Mouse (Mus musculus) adrenal gland, postnatal 4 days (tissue): ENCODE measurements around the gene Sytl2. TPM values are rescaled to one million over a fixed set of nuclear protein-coding genes. Genes with fewer than 3 reads are reported as not detected.
A peak's percentile ranks its signal among the peaks of the same experiment; 100 is the strongest.

Experiments used
- DNase-seq, 2 experiments: peaks; one replicate each; pipeline ENCODE4 v3.0.0; 2021 to 2022; ENCODE audit warnings: low spot score in 2 of 2, mixed read lengths in 2 of 2
- total RNA-seq, 2 experiments: library from RNA; stranded (reverse); gene quantifications; 2 replicates each; pipeline ENCODE4 v1.2.3; 2021

Sytl2 gene
- total RNA-seq, 2 experiments from 2014 or later = 9.1 to 17.2 TPM

DNA sequence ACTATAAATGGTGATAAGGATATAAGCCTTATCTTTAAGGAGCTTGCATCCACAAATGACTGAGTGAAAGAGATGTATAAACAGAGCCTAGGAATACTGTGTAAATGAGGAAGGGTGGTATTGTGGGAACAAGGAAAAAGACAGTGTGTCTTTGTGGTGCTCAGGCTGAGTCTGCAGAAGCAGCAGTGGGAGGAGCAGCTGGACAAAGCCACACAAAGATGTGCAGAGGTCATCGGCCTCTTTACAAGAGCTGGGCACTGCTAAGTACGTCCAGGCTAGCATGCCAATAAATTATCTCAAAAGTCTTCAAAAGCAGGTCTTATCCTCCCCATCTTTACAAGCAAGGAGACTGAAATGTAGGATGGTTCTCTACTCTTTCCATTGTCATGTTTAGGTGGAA lies 53.9 kb downstream of the Sytl2 start:
- no peak for DNase-seq

DNA sequence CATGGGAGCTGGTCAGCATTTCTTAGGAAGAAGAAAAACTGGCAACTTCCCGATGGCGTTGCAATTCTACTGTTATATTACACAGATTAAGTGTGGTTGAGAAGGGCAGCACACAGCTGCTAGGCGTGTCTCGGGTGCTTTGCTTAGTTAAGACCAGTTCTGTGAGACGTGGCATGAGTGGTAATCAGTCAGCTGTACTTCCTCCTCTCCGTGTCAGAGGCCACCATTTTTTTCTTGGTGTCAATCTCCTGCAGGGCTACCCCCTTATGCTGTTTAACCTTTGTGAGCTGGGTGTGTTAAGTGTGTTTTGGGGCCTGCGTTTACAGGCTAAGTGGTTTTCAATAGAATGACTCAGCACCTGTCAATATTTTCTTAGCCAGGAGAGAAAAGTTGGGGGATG lies 60.7 kb downstream of the Sytl2 start:
- DNase-seq = no peak

DNA sequence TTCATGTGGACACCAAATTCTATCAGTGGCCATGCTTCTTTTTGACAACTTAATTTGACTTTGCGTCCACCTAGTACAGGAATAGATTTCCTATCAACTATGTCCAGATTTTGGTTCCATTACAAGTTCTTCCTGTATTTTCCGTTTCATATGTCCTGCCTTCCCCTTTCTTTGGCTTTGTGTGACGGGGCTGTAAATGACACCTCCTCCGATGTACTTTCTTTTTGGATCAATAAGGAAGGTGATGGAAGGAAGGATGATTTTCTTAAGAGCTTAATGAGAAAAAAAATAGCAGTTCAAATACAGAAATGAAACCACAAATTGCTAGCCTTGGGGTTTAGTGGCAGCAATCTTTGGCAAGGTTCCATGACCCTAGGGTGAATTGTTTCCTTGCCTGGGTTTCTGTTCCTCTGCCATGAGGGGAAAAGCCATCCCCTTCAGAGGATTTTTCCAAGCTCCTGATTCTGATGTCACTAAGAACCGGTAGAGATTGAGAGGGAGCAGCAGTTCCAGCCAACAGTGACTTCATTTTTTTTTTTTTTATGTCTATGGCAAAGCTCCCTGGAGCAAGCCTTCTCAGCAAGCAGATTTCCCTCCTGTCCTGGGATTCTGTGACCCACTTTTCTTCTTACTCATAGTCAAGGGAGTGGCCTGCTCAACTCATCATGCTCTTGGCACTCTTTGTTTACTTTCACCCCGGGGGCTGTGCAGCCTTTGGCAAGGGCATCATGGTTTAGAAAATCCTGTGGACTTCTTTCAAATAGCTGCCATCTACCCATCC lies 68.2 kb downstream of the Sytl2 start:
- no peak for DNase-seq

- DNase-seq = no peak
These were observed 70.8 kb downstream of the Sytl2 start for GRCm38 (mm10) chr7:90372804-90373203.

DNA sequence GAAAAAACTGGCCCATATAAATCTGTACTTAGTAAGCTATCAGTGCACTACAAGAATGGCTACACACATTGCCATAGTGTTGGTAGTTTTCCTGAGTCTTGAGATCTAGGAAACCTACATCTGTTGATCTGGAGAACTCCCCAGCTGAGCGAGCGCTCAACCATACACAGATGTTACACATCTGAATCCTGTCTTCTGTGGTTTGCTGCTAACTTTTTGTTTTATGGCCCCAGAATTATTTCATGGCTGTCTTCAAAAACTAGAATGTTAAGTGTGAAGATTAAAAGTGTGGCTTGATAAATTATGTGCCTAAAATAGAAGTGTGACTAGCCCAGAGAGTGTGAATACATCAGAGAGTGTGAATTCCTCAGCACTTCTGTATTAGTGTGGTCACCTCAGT lies 82.4 kb downstream of the Sytl2 start:
- DNase-seq = no peak

DNA sequence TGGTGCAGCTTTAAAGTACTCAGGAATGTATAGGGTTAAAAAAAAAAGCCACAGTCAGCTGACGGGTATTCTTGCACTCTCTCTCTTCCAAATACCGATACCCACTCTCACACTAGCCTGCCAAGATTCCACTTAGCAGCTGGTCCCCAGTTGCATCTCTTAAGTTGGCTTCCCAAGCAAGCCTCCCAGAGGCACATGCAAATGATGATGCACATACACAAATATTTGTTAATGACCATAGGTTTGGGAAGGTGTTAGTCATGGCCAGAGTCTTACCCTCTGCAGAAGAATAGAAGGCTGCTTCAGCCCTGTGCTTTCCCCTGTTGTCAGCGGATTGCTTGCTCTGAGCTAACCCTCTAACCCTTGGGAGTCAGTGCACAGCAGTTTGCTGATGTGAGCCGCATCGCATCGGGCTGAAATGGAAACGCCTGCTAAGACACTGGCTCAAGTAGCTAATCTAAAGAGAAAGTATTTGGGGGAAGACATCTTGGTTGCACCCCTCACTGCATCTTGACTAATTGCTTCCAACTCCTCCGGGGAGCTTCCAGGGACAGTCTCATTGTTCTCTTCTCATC lies 84.9 kb downstream of the Sytl2 start:
- no peak for DNase-seq

DNA sequence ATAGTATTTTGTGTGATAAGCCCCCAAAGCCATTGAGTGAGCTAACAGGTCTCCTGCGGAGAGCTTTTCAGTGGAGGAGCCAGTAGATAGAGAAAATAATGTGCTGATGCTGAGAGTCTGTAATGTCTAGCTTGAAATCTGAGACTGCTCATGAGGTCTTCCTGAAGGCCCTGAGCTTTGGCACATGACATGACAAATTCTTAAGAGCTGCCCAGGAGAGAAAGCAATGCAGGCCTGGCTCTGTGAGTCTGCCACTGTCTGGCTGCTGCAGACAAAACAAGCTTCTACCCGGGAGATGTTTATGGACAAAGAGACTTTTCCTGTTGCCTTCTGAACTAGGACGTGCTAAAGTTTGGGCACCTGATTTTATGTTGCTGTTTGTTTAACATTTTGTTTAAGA lies 87.7 kb downstream of the Sytl2 start:
- no peak for DNase-seq

GRCm38 (mm10) chr7:90395073-90395472 lies 93.0 kb downstream of the Sytl2 start:
- no peak for DNase-seq

DNA sequence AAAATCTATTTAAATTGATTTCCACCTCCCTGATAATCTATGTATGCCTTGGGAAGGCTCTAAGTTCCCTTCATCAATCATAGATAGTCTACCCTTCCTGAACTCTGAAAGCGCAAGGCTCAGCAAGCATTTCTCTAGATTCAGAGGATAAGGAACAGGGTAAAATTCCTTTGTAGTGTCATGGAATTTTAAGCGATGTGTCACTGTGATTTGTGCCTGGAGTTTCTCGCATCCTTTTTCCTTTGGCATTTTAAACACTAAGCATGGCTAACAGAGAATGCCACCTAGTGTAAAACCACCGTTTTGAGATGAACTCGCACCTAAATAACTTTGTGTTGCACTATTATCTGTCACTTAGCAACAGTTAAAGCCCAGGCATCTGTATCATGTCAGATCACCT lies 93.9 kb downstream of the Sytl2 start:
- no peak for DNase-seq

DNA sequence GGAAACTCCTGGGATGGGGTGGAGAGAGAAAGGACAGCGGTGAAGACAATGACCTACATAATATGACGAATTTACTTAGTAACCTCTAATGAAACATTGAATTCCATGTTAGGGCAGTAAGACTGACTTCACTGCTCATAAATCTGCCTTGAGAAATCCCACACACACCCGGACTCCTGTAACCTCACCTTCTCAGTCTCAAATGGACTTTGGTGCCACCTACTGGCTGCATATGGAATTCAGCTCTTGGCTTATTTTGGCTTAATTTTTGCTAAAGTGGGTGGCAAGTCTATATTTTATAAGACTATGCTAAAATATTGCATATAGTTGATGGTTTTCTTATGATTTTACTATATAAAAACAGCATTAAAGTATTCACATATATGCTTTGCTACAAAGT lies 107.9 kb downstream of the Sytl2 start:
- peak in 1 of 2 experiments; percentile 40 for DNase-seq

DNA sequence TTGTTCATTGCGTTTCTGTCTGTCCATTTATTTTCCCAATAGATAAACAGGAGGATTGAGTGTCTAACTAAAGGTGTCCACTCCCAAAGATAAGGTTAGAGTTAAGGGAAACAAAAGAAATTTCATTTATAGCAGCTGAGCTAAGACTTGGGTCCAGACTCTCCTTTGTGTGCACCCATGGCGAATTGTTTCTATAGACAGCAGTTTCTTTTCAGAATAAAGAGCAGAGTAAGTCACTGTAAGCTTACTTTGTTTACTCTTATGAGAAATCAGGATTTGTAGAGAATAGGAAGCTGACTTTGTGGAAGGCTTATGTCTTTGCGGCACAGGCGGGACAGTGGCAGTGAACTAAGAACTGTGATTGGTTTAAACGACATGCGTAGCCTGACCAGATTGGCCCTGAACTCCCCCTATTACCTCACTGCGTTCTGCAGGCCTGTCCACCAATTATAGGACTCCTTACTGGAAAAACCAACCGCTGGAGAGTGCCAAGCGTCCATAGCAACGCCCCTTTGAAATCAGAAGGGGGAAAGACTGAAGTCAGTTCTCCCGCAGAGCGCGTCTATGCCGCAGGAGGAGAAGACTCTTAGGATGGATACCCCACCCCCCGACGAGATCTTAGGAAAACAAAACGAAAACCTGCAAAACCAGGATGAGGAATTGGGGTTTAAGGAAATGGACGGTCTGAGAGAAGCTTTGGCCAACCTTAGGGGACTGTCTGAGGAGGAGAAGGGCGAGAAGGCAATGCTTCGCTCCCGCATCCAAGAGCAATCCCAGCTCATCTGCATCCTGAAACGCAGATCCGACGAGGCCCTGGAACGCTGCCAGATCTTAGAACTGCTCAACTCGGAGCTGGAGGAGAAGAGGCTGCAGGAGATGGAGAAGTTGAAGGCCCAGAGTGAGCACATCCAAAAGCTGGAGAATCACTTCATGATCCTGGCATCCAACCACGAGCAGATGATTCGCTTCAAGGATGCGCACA lies 124.3 kb downstream of the Sytl2 start, which contains the start of gene Ccdc89:
Gene Ccdc89 (plus strand): TSS at position 558 of the 982 bp plus-strand sequence.
- DNase-seq = peak; percentile 16 to 55

- DNase-seq = no peak
These were observed 125.0 kb downstream of the Sytl2 start for GRCm38 (mm10) chr7:90427006-90427405.

- DNase-seq = no peak
These were observed 130.2 kb downstream of the Sytl2 start for GRCm38 (mm10) chr7:90432221-90432620.

DNA sequence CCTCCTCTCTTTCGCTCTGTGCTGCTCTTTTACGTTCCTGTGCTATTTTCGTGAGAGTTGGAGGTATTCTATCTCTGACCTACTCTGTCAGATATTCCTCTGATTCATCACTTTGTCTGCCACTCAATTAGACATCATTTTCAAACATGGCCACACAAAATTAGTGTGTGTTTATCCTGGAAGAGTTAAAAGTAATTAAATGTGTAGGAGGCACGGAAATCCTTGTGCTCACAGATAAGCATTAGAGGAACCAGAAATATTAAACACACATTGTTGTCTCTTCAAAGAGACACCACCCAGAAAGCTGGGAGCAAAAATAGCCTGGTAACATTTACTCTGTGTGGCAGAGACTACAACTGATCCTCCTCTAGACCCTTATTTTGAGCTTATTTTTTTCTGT lies 138.0 kb downstream of the Sytl2 start:
- DNase-seq = no peak

DNA sequence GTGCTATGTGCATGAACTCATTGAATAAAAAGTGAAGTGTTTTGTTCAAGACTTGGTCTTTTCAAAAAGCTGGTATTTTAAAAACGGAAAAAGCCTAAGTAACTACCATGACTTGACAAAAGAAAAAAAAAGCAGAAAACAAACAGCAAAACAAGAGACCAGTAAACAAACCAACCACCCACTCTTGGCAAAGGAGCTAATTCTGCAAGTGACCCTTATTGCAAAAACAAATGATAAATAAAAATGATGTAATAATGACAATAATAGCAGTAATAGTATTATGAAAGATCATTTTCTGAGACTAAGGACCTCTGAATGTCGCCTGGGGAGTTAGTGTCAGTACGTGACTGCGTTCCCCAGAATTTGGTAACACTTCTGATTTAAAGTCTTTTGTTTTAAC lies 140.0 kb downstream of the Sytl2 start:
- DNase-seq = no peak

DNA sequence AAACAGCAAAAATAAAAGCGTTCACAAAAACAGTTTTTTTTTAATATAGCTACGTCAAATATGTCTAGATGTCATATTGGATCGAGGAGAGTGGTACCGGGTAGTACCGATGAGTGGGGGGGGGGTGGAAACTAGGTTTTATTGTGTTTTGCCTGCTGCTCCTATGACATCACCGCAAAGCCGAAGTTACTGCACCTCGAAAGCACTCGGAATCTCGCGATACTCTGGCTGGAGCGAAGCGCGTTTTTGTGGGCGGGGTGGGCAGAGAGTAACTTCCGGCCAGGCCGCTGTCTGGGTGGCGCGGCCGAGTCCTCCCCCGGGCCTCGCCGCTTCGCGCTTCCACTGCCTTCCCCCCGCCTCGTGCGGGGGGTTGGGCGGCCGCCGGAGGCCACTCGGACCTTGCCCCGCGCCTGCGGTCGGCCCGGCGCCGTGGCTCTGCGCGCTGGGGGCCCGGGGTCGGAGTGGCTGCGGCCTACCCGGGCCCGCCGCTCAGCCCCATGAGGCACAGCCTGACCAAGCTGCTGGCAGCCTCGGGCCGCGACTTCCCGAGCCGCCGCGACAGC lies 140.5 kb downstream of the Sytl2 start, which contains the start of gene Crebzf:
Gene Crebzf (plus strand): TSS at position 212 of the 563 bp plus-strand sequence.
- DNase-seq = peak; percentile 84 to 95

DNA sequence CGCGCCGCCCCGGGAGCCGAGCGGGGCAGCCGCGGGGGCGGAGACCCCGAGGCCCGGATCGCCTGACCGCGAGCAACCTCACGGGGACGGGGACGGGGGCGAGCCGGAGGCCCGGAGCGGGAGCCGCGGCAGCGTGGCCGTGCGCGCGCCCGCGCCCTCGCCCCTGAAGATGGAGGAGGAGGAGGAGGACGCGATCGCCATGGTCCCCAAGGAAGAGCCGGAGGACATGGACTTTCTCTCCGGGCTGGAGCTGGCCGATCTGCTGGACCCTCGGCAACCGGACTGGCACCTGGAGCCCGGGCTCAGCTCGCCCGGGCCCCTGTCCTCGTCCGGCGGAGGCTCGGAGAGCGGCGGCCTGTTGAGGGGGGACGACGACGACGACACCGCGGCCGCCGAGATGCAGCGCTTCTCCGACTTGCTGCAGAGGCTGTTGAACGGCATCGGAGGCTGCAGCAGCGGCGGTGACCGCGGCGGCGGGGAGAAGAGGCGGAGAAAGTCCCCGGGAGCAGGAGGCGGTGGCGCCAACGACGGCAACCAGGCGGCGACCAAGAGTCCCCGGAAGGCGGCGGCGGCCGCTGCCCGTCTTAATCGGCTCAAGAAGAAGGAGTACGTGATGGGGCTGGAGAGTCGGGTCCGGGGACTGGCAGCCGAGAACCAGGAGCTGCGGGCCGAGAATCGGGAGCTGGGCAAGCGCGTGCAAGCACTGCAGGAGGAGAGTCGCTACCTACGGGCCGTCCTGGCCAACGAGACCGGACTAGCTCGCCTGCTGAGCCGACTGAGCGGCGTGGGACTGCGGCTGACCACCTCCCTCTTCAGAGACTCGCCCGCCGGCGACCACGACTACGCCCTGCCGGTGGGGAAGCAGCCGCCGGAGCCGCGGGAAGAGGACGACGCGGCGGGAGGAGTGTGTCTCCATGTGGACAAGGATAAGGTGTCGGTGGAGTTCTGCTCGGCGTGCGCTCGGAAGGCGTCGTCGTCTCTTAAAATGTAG lies 141.3 kb downstream of the Sytl2 start:
- DNase-seq = peak; percentile 42 to 58

DNA sequence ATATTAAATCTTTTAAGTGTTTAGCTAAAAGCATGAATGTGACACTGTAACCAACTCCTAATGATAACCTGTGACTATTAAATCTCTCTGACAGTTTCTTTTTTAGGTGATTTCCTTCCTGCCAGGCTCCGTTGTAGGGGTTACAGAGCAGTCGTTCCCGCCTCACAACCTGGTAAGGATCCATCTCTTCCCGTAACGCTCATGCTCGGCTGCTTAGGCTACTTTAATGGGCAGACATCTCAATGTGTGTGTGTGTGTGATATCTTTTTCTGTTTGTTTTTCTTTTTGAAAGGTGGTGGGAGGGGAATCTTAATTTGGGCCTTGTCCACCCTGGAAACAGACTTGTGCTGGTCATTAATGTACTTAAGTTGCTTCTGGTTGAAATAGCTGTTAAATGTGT lies 142.2 kb downstream of the Sytl2 start:
- no peak for DNase-seq

DNA sequence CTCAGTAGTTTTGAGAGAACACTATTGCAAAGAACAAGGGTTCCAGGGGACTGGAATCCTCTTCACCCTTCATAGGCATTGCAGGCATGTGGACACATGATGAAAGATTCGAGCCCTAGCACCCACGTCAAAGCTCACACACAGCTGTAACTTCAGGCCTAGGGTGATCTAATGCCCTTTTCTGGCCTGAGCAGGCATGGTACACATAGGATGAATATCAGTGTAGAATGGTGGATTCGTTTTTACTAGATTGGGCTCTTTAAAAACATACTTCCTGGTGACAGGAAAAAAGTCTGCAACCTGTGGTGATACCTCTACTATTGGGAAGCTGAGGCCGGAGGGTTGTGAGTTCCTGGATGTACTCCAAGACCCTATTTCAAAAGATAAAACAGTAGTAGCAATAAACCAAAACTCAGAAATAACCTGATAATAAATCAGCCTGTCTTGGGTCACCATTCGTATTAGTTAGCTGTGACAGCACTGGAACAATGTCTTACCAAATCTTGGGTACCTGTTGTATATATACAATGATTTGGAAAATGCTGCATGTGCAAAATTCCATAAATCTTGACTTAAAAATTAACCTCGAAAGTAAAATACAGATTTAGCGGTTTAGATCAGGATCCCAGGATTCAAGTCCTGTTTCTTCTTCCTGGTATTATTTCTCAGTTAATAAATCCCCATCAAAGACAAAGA lies 154.2 kb downstream of the Sytl2 start:
- no peak for DNase-seq
